ENCODE assay signal across 7 mouse cellular contexts in the genomic region with DNA sequence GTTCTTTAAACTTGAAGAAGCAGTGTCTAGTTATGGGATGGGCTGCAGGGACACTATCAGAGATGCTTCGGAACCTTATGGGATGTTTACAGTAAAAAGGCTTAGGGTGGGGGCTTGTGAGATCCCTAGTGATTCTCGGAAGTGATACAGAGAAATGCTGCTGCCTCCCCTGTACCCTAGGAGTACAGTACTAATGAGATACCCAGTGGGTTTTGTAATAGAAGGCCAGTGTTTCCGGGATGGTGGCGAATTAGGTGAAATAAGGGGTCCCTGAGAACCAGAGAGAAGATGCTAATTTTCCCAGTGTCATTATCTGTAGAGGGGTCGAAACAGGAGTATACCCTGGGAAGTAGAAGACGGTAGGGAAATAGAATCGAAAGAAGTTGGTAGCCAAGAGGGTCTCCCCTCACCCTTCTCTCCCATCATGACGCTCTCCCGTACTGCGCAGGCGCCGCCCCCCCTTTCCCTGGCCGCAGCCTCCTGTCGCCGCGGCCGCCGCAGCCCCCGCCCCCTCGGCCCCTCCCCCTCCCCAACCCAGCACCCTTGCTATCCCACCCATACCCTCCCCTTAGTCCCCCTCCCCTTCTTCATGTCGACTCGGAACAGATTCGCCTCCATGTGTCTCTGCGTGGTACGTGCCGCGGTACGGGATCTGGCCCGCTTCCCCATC. TPM values are rescaled to one million over a fixed set of nuclear protein-coding genes. Genes with fewer than 3 reads are reported as not detected.
DNase-seq lines count a peak whose midpoint lies in the region; ATAC-seq and TF ChIP-seq lines count a peak whose summit lies in the region.

No protein-coding gene starts in this region.

- no peak for ATAC-seq in lung, embryonic 14.5 days (ENCODE audit: insufficient read depth)
- no peak for ATAC-seq in embryonic facial prominence, embryonic 14.5 days (ENCODE audit: low read depth)
- no peak for ATAC-seq in hindbrain, embryonic 15.5 days (ENCODE audit: low FRiP score, low read depth)
- no peak for ATAC-seq in midbrain, embryonic 14.5 days (ENCODE audit: low FRiP score, low TSS enrichment)

- DNase-seq in lung, embryonic 14.5 days = peak; percentile 66
- DNase-seq in lung, postnatal 36 days = no peak
- peak; percentile 52 for DNase-seq in embryonic facial prominence, embryonic 14.5 days (ENCODE audit: low spot score)
- peak; percentile 83 for DNase-seq in midbrain, embryonic 14.5 days
- no peak for DNase-seq in c-Kit-positive CD71-positive TER-119-positive erythroid progenitor cells, embryonic 14.5 days (ENCODE audit: low spot score)
- no peak for DNase-seq in gastrocnemius, adult 8-10 months (ENCODE audit: low spot score in 2 of 2)

- no peak for TF ChIP-seq CTCF in lung, embryonic 14.5 days (IDR thresholded peaks at IDR 0.05; ENCODE audit: low read depth)

- peak overlapping the region; percentile 47 for H3K9ac ChIP-seq in lung, embryonic 14.5 days
- peak overlapping the region; percentile 57 for H3K9ac ChIP-seq in embryonic facial prominence, embryonic 14.5 days (ENCODE audit: low read depth, low read length)
- peak overlapping the region; percentile 47 for H3K9ac ChIP-seq in hindbrain, embryonic 15.5 days
- H3K9ac ChIP-seq in midbrain, embryonic 14.5 days (replicated peaks; ENCODE audit: low read length) = peak overlapping the region; percentile 47

- peak overlapping the region; percentile 36; the same call in 1 of the 2 replicates for H3K27ac ChIP-seq in lung, embryonic 14.5 days (ENCODE audit: low read depth)
- no peak overlapping the region; the same call in 1 of the 2 replicates for H3K27ac ChIP-seq in embryonic facial prominence, embryonic 14.5 days (replicated peaks; ENCODE audit: low read depth, low read length)
- peak overlapping the region; percentile 64 for H3K27ac ChIP-seq in hindbrain, embryonic 15.5 days (replicated peaks)
- peak overlapping the region; percentile 66 for H3K27ac ChIP-seq in midbrain, embryonic 14.5 days (replicated peaks; ENCODE audit: low read depth, low read length)

- H3K4me1 ChIP-seq in lung, embryonic 14.5 days (ENCODE audit: insufficient read depth) = peaks cover 38% of the 10 kb centered on the region
- peaks cover 55% of the 10 kb centered on the region for H3K4me1 ChIP-seq in embryonic facial prominence, embryonic 14.5 days (ENCODE audit: control insufficient read depth, insufficient read depth, low read length)
- H3K4me1 ChIP-seq in hindbrain, embryonic 15.5 days (replicated peaks) = peaks cover 94% of the 10 kb centered on the region
- peaks cover 82% of the 10 kb centered on the region for H3K4me1 ChIP-seq in midbrain, embryonic 14.5 days (ENCODE audit: control insufficient read depth, insufficient read depth, low read length)

- H3K9me3 ChIP-seq in lung, embryonic 14.5 days (ENCODE audit: low read depth, low read length) = no peaks in the 10 kb centered on the region
- H3K9me3 ChIP-seq in embryonic facial prominence, embryonic 14.5 days (ENCODE audit: control insufficient read depth, low read length) = no peaks in the 10 kb centered on the region
- H3K9me3 ChIP-seq in hindbrain, embryonic 15.5 days = no peaks in the 10 kb centered on the region
- H3K9me3 ChIP-seq in midbrain, embryonic 14.5 days (ENCODE audit: control insufficient read depth, low read length) = no peaks in the 10 kb centered on the region

- no peaks in the 10 kb centered on the region for H3K27me3 ChIP-seq in lung, embryonic 14.5 days (ENCODE audit: insufficient read depth, low read length)
- H3K27me3 ChIP-seq in embryonic facial prominence, embryonic 14.5 days (replicated peaks; ENCODE audit: control insufficient read depth, insufficient read depth, low read length) = no peaks in the 10 kb centered on the region
- no peaks in the 10 kb centered on the region for H3K27me3 ChIP-seq in hindbrain, embryonic 15.5 days
- H3K27me3 ChIP-seq in midbrain, embryonic 14.5 days (ENCODE audit: control insufficient read depth, insufficient read depth, low read length) = no peaks in the 10 kb centered on the region

- H3K4me3 ChIP-seq in lung, embryonic 14.5 days (ENCODE audit: low read depth, low read length) = peak overlapping the region; percentile 33
- peak overlapping the region; percentile 28 for H3K4me3 ChIP-seq in embryonic facial prominence, embryonic 14.5 days (ENCODE audit: low read depth, low read length)
- peak overlapping the region; percentile 41 for H3K4me3 ChIP-seq in hindbrain, embryonic 15.5 days
- peak overlapping the region; percentile 39 for H3K4me3 ChIP-seq in midbrain, embryonic 14.5 days (replicated peaks; ENCODE audit: low read depth, low read length)

- H3K36me3 ChIP-seq in lung, embryonic 14.5 days (ENCODE audit: insufficient read depth) = no peaks in the 10 kb centered on the region
- H3K36me3 ChIP-seq in embryonic facial prominence, embryonic 14.5 days (ENCODE audit: control insufficient read depth, insufficient read depth, low read length) = no peaks in the 10 kb centered on the region
- no peaks in the 10 kb centered on the region for H3K36me3 ChIP-seq in hindbrain, embryonic 15.5 days
- H3K36me3 ChIP-seq in midbrain, embryonic 14.5 days (ENCODE audit: control insufficient read depth, insufficient read depth, low read length) = no peaks in the 10 kb centered on the region

- H3K4me2 ChIP-seq in lung, embryonic 14.5 days = peak overlapping the region; percentile 63
- H3K4me2 ChIP-seq in embryonic facial prominence, embryonic 14.5 days (ENCODE audit: low read depth, low read length) = peak overlapping the region; percentile 60
- H3K4me2 ChIP-seq in hindbrain, embryonic 15.5 days = peak overlapping the region; percentile 59
- peak overlapping the region; percentile 71 for H3K4me2 ChIP-seq in midbrain, embryonic 14.5 days (ENCODE audit: low read length)

- 4% methylated on average over 29 of the region's 29 CpGs for WGBS in lung, embryonic 14.5 days
- WGBS in embryonic facial prominence, embryonic 14.5 days = 5% methylated on average over 21 of the region's 29 CpGs
- 4% methylated on average over 23 of the region's 29 CpGs for WGBS in hindbrain, embryonic 15.5 days
- WGBS in midbrain, embryonic 14.5 days = 5% methylated on average over 22 of the region's 29 CpGs

RNA-seq across cellular contexts. Expression of a gene that starts 6.9 kb away (rescaled TPM):
- 5.9 and 7.4 TPM in 2 replicates for polyA plus RNA-seq in lung, embryonic 14.5 days (2014; fragmentation: Nextera tagmentation; extraction: Ambion mirVana)
- polyA plus RNA-seq in embryonic facial prominence, embryonic 14.5 days (2014; fragmentation: Nextera tagmentation; extraction: Ambion mirVana) = 7.3 and 8.4 TPM in 2 replicates
- polyA plus RNA-seq in hindbrain, embryonic 15.5 days (2015; fragmentation: Nextera tagmentation; extraction: Ambion mirVana) = 23.8 and 24.1 TPM in 2 replicates
- polyA plus RNA-seq in midbrain, embryonic 14.5 days (2014; fragmentation: Nextera tagmentation; extraction: Ambion mirVana) = 33.1 and 41.0 TPM in 2 replicates
- total RNA-seq in gastrocnemius, adult 8-10 months (2022) = 1 to 10 TPM; 3.3 to 6.9 (median 4.2) TPM

RNA-seq across cellular contexts. Expression of a gene that starts 8.4 kb away (rescaled TPM):
- 57.6 and 58.9 TPM in 2 replicates for polyA plus RNA-seq in lung, embryonic 14.5 days (2014; fragmentation: Nextera tagmentation; extraction: Ambion mirVana)
- 90.0 and 95.5 TPM in 2 replicates for polyA plus RNA-seq in embryonic facial prominence, embryonic 14.5 days (2014; fragmentation: Nextera tagmentation; extraction: Ambion mirVana)
- 58.0 and 62.2 TPM in 2 replicates for polyA plus RNA-seq in hindbrain, embryonic 15.5 days (2015; fragmentation: Nextera tagmentation; extraction: Ambion mirVana)
- 43.2 and 49.6 TPM in 2 replicates for polyA plus RNA-seq in midbrain, embryonic 14.5 days (2014; fragmentation: Nextera tagmentation; extraction: Ambion mirVana)
- 100 to 1,000 TPM; 288 to 338 (median 299) TPM for total RNA-seq in gastrocnemius, adult 8-10 months (2022)

RNA-seq across cellular contexts. Expression of a gene that starts 23.2 kb away (rescaled TPM):
- 36.2 and 40.8 TPM in 2 replicates for polyA plus RNA-seq in lung, embryonic 14.5 days (2014; fragmentation: Nextera tagmentation; extraction: Ambion mirVana)
- polyA plus RNA-seq in embryonic facial prominence, embryonic 14.5 days (2014; fragmentation: Nextera tagmentation; extraction: Ambion mirVana) = 30.8 and 36.2 TPM in 2 replicates
- polyA plus RNA-seq in hindbrain, embryonic 15.5 days (2015; fragmentation: Nextera tagmentation; extraction: Ambion mirVana) = 26.4 and 28.7 TPM in 2 replicates
- 22.9 and 23.0 TPM in 2 replicates for polyA plus RNA-seq in midbrain, embryonic 14.5 days (2014; fragmentation: Nextera tagmentation; extraction: Ambion mirVana)
- total RNA-seq in gastrocnemius, adult 8-10 months (2022) = 1 to 10 TPM; 3.8 to 5.2 (median 4.5) TPM

RNA-seq across cellular contexts. Expression of a gene that starts 28.0 kb away (rescaled TPM):
- polyA plus RNA-seq in lung, embryonic 14.5 days (2014; fragmentation: Nextera tagmentation; extraction: Ambion mirVana) = 41.1 and 42.8 TPM in 2 replicates
- polyA plus RNA-seq in embryonic facial prominence, embryonic 14.5 days (2014; fragmentation: Nextera tagmentation; extraction: Ambion mirVana) = 47.0 and 49.3 TPM in 2 replicates
- 56.1 and 62.2 TPM in 2 replicates for polyA plus RNA-seq in hindbrain, embryonic 15.5 days (2015; fragmentation: Nextera tagmentation; extraction: Ambion mirVana)
- polyA plus RNA-seq in midbrain, embryonic 14.5 days (2014; fragmentation: Nextera tagmentation; extraction: Ambion mirVana) = 41.3 and 48.9 TPM in 2 replicates
- total RNA-seq in gastrocnemius, adult 8-10 months (2022) = 10 to 100 TPM; 20.5 to 28.5 (median 23.0) TPM

RNA-seq across cellular contexts. Expression of a gene that starts 30.3 kb away (rescaled TPM):
- not detected in 2 replicates for polyA plus RNA-seq in lung, embryonic 14.5 days (2014; fragmentation: Nextera tagmentation; extraction: Ambion mirVana)
- polyA plus RNA-seq in embryonic facial prominence, embryonic 14.5 days (2014; fragmentation: Nextera tagmentation; extraction: Ambion mirVana) = 2.0 and 2.2 TPM in 2 replicates
- polyA plus RNA-seq in hindbrain, embryonic 15.5 days (2015; fragmentation: Nextera tagmentation; extraction: Ambion mirVana) = 2.8 and 4.7 TPM in 2 replicates
- polyA plus RNA-seq in midbrain, embryonic 14.5 days (2014; fragmentation: Nextera tagmentation; extraction: Ambion mirVana) = 0.26 and 1.4 TPM in 2 replicates
- total RNA-seq in gastrocnemius, adult 8-10 months (2022) = not detected

Comparison
In these comparisons a context has a peak if more than half of its experiments do, and no peak if none do; other contexts are left out.
1. DNase-seq: peak in lung, embryonic 14.5 days (single experiment), embryonic facial prominence, embryonic 14.5 days (single experiment) and midbrain, embryonic 14.5 days (single experiment); none in lung, postnatal 36 days (single experiment), c-Kit-positive CD71-positive TER-119-positive erythroid progenitor cells, embryonic 14.5 days (single experiment) and gastrocnemius, adult 8-10 months (0 of 2).
2. Peak in every context shown above with its lines, with median percentiles within 50 percentile points of each other: H3K4me2 ChIP-seq, H3K4me3 ChIP-seq and H3K9ac ChIP-seq.